Mouse (Mus musculus) cerebellum, adult 2 months (tissue): ENCODE measurements around the gene Shcbp1l.
"Not testable (repeated sequence)": the region's sequence is repeated elsewhere in the genome, so short reads cannot be mapped to it uniquely, and the experiment has no call there.

ENCODE experiments used
- CTCF ChIP-seq: fragments of 200-500 bp; IDR thresholded peaks from 2 replicates; pipeline ENCODE4 v1.5.1; 2011; ENCODE audit warnings: low read depth, mild to moderate bottlenecking, control low read depth, low read length, moderate library complexity, borderline replicate concordance; ENCODE audit not compliant: insufficient read depth
- POLR2A ChIP-seq: fragments of 200-500 bp; IDR thresholded peaks from 2 replicates; pipeline ENCODE4 v1.6.1; 2011; ENCODE audit warnings: low read length, control low read depth, borderline replicate concordance; ENCODE audit not compliant: insufficient read depth

DNA sequence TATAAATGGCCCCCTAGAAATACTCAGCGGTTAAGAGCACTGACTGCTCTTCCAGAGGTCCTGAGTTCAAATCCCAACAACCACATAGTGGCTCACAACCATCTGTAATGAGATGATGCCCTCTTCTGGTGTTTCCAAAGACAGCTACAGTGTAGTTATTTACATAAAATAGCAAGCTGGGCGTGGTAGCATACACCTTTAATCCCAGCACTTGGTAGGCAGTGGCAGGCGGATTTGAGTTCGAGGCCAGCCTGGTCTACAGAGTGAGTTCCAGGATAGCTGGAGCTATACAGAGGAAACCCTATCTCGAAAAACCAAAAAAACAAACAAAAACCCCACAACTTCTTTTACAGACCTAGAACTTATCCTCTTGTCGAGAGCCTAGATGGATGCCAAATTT lies 61.2 kb downstream of the Shcbp1l start:
- not testable (repeated sequence) for TF ChIP-seq CTCF, POLR2A
